Mouse (Mus musculus): Measurements from ENCODE around the gene Gm9125.
"Not testable (repeated sequence)": the region's sequence is repeated elsewhere in the genome, so short reads cannot be mapped to it uniquely, and the experiment has no call there.

Gm9125 gene

GRCm38 (mm10) chr3:94054785-94055184 lies at the start of gene Gm9125:
Gm9125 (minus strand) TSS chr3:94054885.
- DNase-seq (ENCODE audit: low spot score) = not testable (repeated sequence)

- DNase-seq (ENCODE audit: low spot score) = not testable (repeated sequence)
Observed at GRCm38 (mm10) chr3:94072544-94072943, 17.9 kb upstream of the Gm9125 start, which contains the start of gene Gm10697. Gm10697 (minus strand) TSS chr3:94072644.

- not testable (repeated sequence) for DNase-seq (ENCODE audit: low spot score)
Observed at GRCm38 (mm10) chr3:94049566-94050121, 5.0 kb downstream of the Gm9125 start.

GRCm38 (mm10) chr3:94038241-94038640 lies 16.4 kb downstream of the Gm9125 start:
- DNase-seq (ENCODE audit: low spot score) = not testable (repeated sequence)

- DNase-seq (ENCODE audit: low spot score) = not testable (repeated sequence)
Observed at GRCm38 (mm10) chr3:94034400-94034799, 20.3 kb downstream of the Gm9125 start.

Measured in spleen, adult 12 weeks (tissue).